Mouse (Mus musculus) stomach, embryonic 14.5 days (tissue): ENCODE results near the gene Mif4gd. TPM values are rescaled to one million over a fixed set of nuclear protein-coding genes. Genes with fewer than 3 reads are reported as not detected.

ENCODE experiments used
- ATAC-seq: fragments of 200-750 bp; cut with Nextera tagmentation; 2 replicates; pipeline ENCODE4 v1.8.0; 2017; ENCODE audit warnings: low read depth, moderate TSS enrichment; ENCODE audit not compliant: insufficient number of reproducible peaks, insufficient read depth, low FRiP score
- H3K27ac ChIP-seq: fragments of 300-500 bp; sonication (generic); 2 replicates; pipeline ENCODE4 v1.5.1; 2014; ENCODE audit warnings: mild to moderate bottlenecking, low read length, moderate library complexity, mixed read lengths
- H3K27me3 ChIP-seq: fragments of 300-500 bp; sonication (generic); 2 replicates; pipeline ENCODE4 v1.6.1; 2014; ENCODE audit warnings: low read length, control low read depth, mixed read lengths; ENCODE audit not compliant: control insufficient read depth, insufficient read depth
- H3K36me3 ChIP-seq: fragments of 300-500 bp; sonication (generic); 2 replicates; pipeline ENCODE4 v1.6.1; 2014; ENCODE audit warnings: mild to moderate bottlenecking, control low read depth, low read length, moderate library complexity, mixed read lengths; ENCODE audit not compliant: control insufficient read depth, insufficient read depth
- H3K4me1 ChIP-seq: fragments of 300-500 bp; sonication (generic); 2 replicates; pipeline ENCODE4 v1.6.1; 2014; ENCODE audit warnings: low read length, control low read depth, mixed read lengths; ENCODE audit not compliant: control insufficient read depth, insufficient read depth
- H3K4me2 ChIP-seq: fragments of 300-500 bp; sonication (generic); replicated peaks from 2 replicates; pipeline ENCODE4 v1.6.1; 2014; ENCODE audit warnings: low read depth, low read length, control low read depth
- H3K4me3 ChIP-seq: fragments of 300-500 bp; sonication (generic); 2 replicates; pipeline ENCODE4 v1.5.1; 2014; ENCODE audit warnings: low read depth, low read length, control low read depth
- H3K9ac ChIP-seq: fragments of 300-500 bp; sonication (generic); replicated peaks from 2 replicates; pipeline ENCODE4 v1.6.1; 2014; ENCODE audit warnings: low read depth, mild to moderate bottlenecking, control low read depth, low read length, moderate library complexity, mixed read lengths
- H3K9me3 ChIP-seq: fragments of 300-500 bp; sonication (generic); 2 replicates; pipeline ENCODE4 v1.6.1; 2016; ENCODE audit warnings: low read depth, low read length, control low read depth; ENCODE audit not compliant: control insufficient read depth
- WGBS: fragments of 180-500 bp; shearing (Covaris S2); extraction: QIAGEN DNeasy Blood & Tissue Kit; methylation state at CpG from one replicate; pipeline ENCODE4 v1.1.7; 2014; 5-methylcytosine and 5-hydroxymethylcytosine counted together
- polyA plus RNA-seq: library from polyadenylated mRNA; unstranded; fragments of >200 nt; fragmentation: Nextera tagmentation; extraction: Ambion mirVana; gene quantifications from 2 replicates; pipeline ENCODE4 v1.2.1, GENCODE M21; 2014

Gene Mif4gd
- polyA plus RNA-seq, 1 experiment from 2014 or later, result 33.4 TPM

- peak overlapping the region; percentile 47 for H3K4me2 ChIP-seq
- peak overlapping the region; percentile 66 for H3K4me3 ChIP-seq
- peaks cover 6% of the 10 kb centered on the region; the same call in 1 of the 2 replicates for H3K36me3 ChIP-seq
- no peak; the same call in 1 of the 2 replicates for ATAC-seq
- H3K27ac ChIP-seq, result peak overlapping the region; percentile 92
- H3K9me3 ChIP-seq, result no peaks in the 10 kb centered on the region
- WGBS, result under 1% methylated on average over 16 of the region's 16 CpGs
- no peaks in the 10 kb centered on the region for H3K27me3 ChIP-seq
- H3K4me1 ChIP-seq, result peaks cover 15% of the 10 kb centered on the region; the same call in 1 of the 2 replicates
- H3K9ac ChIP-seq, result peak overlapping the region; percentile 52
These were observed 573 bp upstream of the Mif4gd start for GRCm38 (mm10) chr11:115613138-115613945.

- Histone ChIP-seq H3K27ac (peak overlapping the region; percentile 92; the same call in 1 of the 2 replicates), H3K4me2 (peak overlapping the region; percentile 47), H3K4me1 (peaks cover 15% of the 10 kb centered on the region; the same call in 1 of the 2 replicates), H3K9me3 (no peaks in the 10 kb centered on the region), H3K27me3 (no peaks in the 10 kb centered on the region), H3K9ac (peak overlapping the region; percentile 52), H3K36me3 (peaks cover 19% of the 10 kb centered on the region), H3K4me3 (peak overlapping the region; percentile 66)
- peak; percentile 4 for ATAC-seq
- whole genome bisulfite sequencing, result under 1% methylated on average over 13 of the region's 13 CpGs
These were observed 735 bp downstream of the Mif4gd start for GRCm38 (mm10) chr11:115612059-115612409.

GRCm38 (mm10) chr11:115611173-115611572, 1.6 kb downstream of the Mif4gd start:
- 61% methylated on average over 6 of the region's 6 CpGs for WGBS
- peak overlapping the region; percentile 47; the same call in 1 of the 2 replicates for H3K4me2 ChIP-seq
- no peak overlapping the region for H3K4me3 ChIP-seq

GRCm38 (mm10) chr11:115609576-115609975, 3.2 kb downstream of the Mif4gd start:
- peaks cover 21% of the 10 kb centered on the region for H3K4me1 ChIP-seq
- no peaks in the 10 kb centered on the region for H3K9me3 ChIP-seq
- no peak overlapping the region for H3K9ac ChIP-seq
- H3K36me3 ChIP-seq, result peaks cover 34% of the 10 kb centered on the region
- 61% methylated on average over 3 of the region's 3 CpGs for WGBS
- H3K4me2 ChIP-seq, result no peak overlapping the region
- H3K27me3 ChIP-seq, result no peaks in the 10 kb centered on the region
- H3K4me3 ChIP-seq, result no peak overlapping the region
- ATAC-seq, result no peak
- no peak overlapping the region for H3K27ac ChIP-seq

More at GRCm38 (mm10) chr11:115611173-115611572, 1.6 kb downstream of the Mif4gd start:
- Histone ChIP-seq H3K27ac (no peak overlapping the region), H3K4me1 (peaks cover 15% of the 10 kb centered on the region; the same call in 1 of the 2 replicates), H3K27me3 (no peaks in the 10 kb centered on the region), H3K9me3 (no peaks in the 10 kb centered on the region), H3K36me3 (peaks cover 27% of the 10 kb centered on the region), H3K9ac (no peak overlapping the region)
- ATAC-seq, result no peak

- Histone ChIP-seq H3K27me3 (no peaks in the 10 kb centered on the region), H3K27ac (no peak overlapping the region), H3K36me3 (peaks cover 34% of the 10 kb centered on the region), H3K9ac (no peak overlapping the region), H3K4me2 (no peak overlapping the region), H3K4me3 (no peak overlapping the region), H3K4me1 (peaks cover 21% of the 10 kb centered on the region), H3K9me3 (no peaks in the 10 kb centered on the region)
- no peak for ATAC-seq
- WGBS, result 82% methylated on average over 23 of the region's 23 CpGs
These were observed 4.1 kb downstream of the Mif4gd start for GRCm38 (mm10) chr11:115608421-115609399.

GRCm38 (mm10) chr11:115606733-115607132, 6.0 kb downstream of the Mif4gd start:
- WGBS, result 95% methylated on average over 18 of the region's 18 CpGs
- H3K4me3 ChIP-seq, result no peak overlapping the region
- H3K9me3 ChIP-seq, result no peaks in the 10 kb centered on the region
- no peak overlapping the region for H3K9ac ChIP-seq
- peaks cover 18% of the 10 kb centered on the region for H3K4me1 ChIP-seq
- no peaks in the 10 kb centered on the region for H3K27me3 ChIP-seq
- no peak overlapping the region for H3K4me2 ChIP-seq
- H3K36me3 ChIP-seq, result peaks cover 34% of the 10 kb centered on the region
- H3K27ac ChIP-seq, result no peak overlapping the region
- ATAC-seq, result no peak

- Histone ChIP-seq H3K36me3 (peaks cover 36% of the 10 kb centered on the region), H3K9ac (peak overlapping the region; percentile 94), H3K4me2 (peak overlapping the region; percentile 91), H3K27me3 (no peaks in the 10 kb centered on the region), H3K4me3 (peak overlapping the region; percentile 99), H3K9me3 (no peaks in the 10 kb centered on the region), H3K4me1 (peaks cover 12% of the 10 kb centered on the region), H3K27ac (peak overlapping the region; percentile 91)
- under 1% methylated on average over 26 of the region's 26 CpGs for WGBS
- peak; percentile 38; the same call in 1 of the 2 replicates for ATAC-seq
These were observed 8.5 kb downstream of the Mif4gd start for GRCm38 (mm10) chr11:115604304-115604696.
